Mouse (Mus musculus): ENCODE data around the gene Csrp1. TPM values are rescaled to one million over a fixed set of nuclear protein-coding genes. Genes with fewer than 3 reads are reported as not detected.

Csrp1 gene
- polyA plus RNA-seq, 1 experiment from 2014 or later: 119 TPM

- H3K4me3 ChIP-seq (ENCODE audit: low read depth, low read length): no peak overlapping the region
- H3K4me2 ChIP-seq (ENCODE audit: low read depth, low read length): no peak overlapping the region
- H3K27ac ChIP-seq (replicated peaks; ENCODE audit: low read depth, low read length): no peak overlapping the region
- H3K27me3 ChIP-seq (replicated peaks; ENCODE audit: control insufficient read depth, insufficient read depth, low read length): no peaks in the 10 kb centered on the region
- DNase-seq (ENCODE audit: low spot score): no peak
- H3K9ac ChIP-seq (ENCODE audit: low read depth, low read length): no peak overlapping the region
- no peaks in the 10 kb centered on the region for H3K9me3 ChIP-seq (ENCODE audit: control insufficient read depth, low read length)
- 46% methylated on average over 2 of the region's 2 CpGs for WGBS
- peaks cover 22% of the 10 kb centered on the region for H3K4me1 ChIP-seq (ENCODE audit: control insufficient read depth, insufficient read depth, low read length)
- no peak for ATAC-seq (ENCODE audit: low read depth)
- H3K36me3 ChIP-seq (ENCODE audit: control insufficient read depth, insufficient read depth, low read length): peaks cover 9% of the 10 kb centered on the region
These were observed 44.3 kb downstream of the Csrp1 start for GRCm38 (mm10) chr1:135764206-135764528.

DNA sequence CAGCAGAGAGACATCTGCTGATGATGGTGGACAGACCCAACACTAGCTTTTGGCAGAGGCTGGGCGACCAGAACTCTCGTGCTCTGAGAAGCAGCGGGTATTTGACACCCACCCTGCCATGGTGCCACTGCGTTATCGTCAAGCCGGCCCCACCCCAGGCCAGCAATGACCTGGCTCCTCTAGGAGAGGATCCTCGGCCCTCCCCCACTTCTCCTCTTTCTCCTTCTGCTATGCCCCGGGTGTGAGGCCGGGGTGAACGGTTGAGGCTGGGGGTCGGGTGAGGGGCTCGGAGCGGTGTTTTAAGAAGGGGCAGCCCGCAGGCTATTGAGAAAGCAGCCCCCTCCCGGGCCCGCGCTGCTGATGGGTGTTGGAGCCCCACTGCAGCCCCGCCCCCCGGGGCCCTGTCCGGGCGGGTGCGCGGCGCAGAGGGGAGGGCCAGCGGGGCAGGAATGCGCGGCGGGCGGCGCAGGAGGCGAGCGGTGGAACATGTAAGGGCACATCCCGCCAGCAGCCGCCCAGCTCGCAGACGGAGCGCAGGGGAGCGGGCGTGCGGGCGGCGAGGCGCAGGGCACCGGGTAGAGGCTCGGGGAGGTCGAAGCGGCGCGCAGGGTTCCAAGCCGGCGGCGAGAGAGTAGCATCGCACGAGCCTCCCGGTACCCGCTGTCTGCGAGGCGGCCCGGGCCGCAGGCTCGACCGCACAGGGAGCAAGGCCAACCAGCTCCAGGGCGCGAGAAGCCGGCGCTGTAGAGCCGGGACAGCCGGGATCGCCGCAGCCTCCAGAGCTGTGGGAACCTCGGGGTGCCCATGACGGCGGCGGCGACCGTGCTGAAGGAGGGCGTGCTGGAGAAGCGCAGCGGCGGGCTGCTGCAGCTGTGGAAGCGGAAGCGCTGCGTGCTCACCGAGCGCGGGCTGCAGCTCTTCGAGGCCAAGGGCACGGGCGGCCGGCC, 46.1 kb downstream of the Csrp1 start, which contains the start of gene Phlda3:
Gene Phlda3, plus strand, starts transcription at position 475 of the 947 bp plus-strand sequence.
- Histone ChIP-seq H3K4me1 (ENCODE audit: control insufficient read depth, insufficient read depth, low read length) (peaks cover 34% of the 10 kb centered on the region), H3K4me2 (ENCODE audit: low read depth, low read length) (peak within 1 kb of the TSS; percentile 73), H3K27me3 (replicated peaks; ENCODE audit: control insufficient read depth, insufficient read depth, low read length) (no peaks in the 10 kb centered on the region), H3K9ac (ENCODE audit: low read depth, low read length) (peak within 1 kb of the TSS; percentile 94), H3K36me3 (ENCODE audit: control insufficient read depth, insufficient read depth, low read length) (peaks cover 18% of the 10 kb centered on the region), H3K9me3 (ENCODE audit: control insufficient read depth, low read length) (no peaks in the 10 kb centered on the region), H3K4me3 (ENCODE audit: low read depth, low read length) (peak within 1 kb of the TSS; percentile 81), H3K27ac (replicated peaks; ENCODE audit: low read depth, low read length) (peak within 1 kb of the TSS; percentile 90)
- ATAC-seq (ENCODE audit: low read depth) (peak; percentile 93), DNase-seq (ENCODE audit: low spot score) (peak; percentile 90)
- WGBS: under 1% methylated on average over 28 of the region's 90 CpGs

- peak overlapping the region; percentile 90 for H3K27ac ChIP-seq (replicated peaks; ENCODE audit: low read depth, low read length)
- ATAC-seq (ENCODE audit: low read depth) (no peak), DNase-seq (ENCODE audit: low spot score) (no peak)
- peak overlapping the region; percentile 81 for H3K4me3 ChIP-seq (ENCODE audit: low read depth, low read length)
- no peaks in the 10 kb centered on the region for H3K9me3 ChIP-seq (ENCODE audit: control insufficient read depth, low read length)
- H3K36me3 ChIP-seq (ENCODE audit: control insufficient read depth, insufficient read depth, low read length): peaks cover 18% of the 10 kb centered on the region
- no peaks in the 10 kb centered on the region for H3K27me3 ChIP-seq (replicated peaks; ENCODE audit: control insufficient read depth, insufficient read depth, low read length)
- WGBS: 16% methylated on average over 27 of the region's 30 CpGs
- H3K4me1 ChIP-seq (ENCODE audit: control insufficient read depth, insufficient read depth, low read length): peaks cover 42% of the 10 kb centered on the region
- peak overlapping the region; percentile 94 for H3K9ac ChIP-seq (ENCODE audit: low read depth, low read length)
- H3K4me2 ChIP-seq (ENCODE audit: low read depth, low read length): peak overlapping the region; percentile 73
These were observed 46.9 kb downstream of the Csrp1 start for GRCm38 (mm10) chr1:135766592-135767306.

DNA sequence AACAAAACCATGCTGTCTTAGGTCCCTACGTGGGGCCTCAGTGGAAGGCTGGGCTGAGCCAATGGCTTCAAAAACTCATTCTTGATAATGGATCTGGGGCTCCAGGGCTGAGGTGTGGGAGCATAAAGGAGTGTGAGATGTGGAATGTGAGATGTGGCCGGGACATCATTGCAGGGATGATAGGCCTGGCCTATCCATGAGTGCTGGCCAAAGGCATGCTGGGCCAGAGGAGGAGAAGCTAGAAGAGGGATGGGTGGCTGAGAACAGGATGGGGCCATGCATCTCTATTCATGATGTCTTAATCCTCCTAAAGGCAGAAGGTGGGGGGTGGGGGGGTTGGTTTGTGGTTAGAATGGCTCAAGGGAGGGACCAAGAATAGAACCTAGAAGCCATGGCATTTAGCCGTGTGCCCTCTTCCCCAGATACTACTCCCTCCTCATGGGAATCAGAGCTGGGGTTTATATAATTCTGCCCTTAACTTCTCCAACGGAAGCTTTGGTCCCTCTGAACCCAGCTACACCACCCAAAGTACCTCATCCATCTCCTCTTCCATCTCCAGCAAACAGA, 47.5 kb downstream of the Csrp1 start:
- H3K27me3 ChIP-seq (replicated peaks; ENCODE audit: control insufficient read depth, insufficient read depth, low read length): no peaks in the 10 kb centered on the region
- ATAC-seq (ENCODE audit: low read depth): no peak
- peaks cover 42% of the 10 kb centered on the region for H3K4me1 ChIP-seq (ENCODE audit: control insufficient read depth, insufficient read depth, low read length)
- H3K27ac ChIP-seq (replicated peaks; ENCODE audit: low read depth, low read length): no peak overlapping the region
- WGBS: 59% methylated on average over 4 of the region's 4 CpGs
- H3K4me2 ChIP-seq (ENCODE audit: low read depth, low read length): peak overlapping the region; percentile 73
- peak overlapping the region; percentile 81 for H3K4me3 ChIP-seq (ENCODE audit: low read depth, low read length)
- no peaks in the 10 kb centered on the region for H3K9me3 ChIP-seq (ENCODE audit: control insufficient read depth, low read length)
- peak overlapping the region; percentile 94 for H3K9ac ChIP-seq (ENCODE audit: low read depth, low read length)
- H3K36me3 ChIP-seq (ENCODE audit: control insufficient read depth, insufficient read depth, low read length): peaks cover 18% of the 10 kb centered on the region
- no peak for DNase-seq (ENCODE audit: low spot score)

- Histone ChIP-seq H3K9ac (ENCODE audit: low read depth, low read length) (no peak overlapping the region), H3K27me3 (replicated peaks; ENCODE audit: control insufficient read depth, insufficient read depth, low read length) (no peaks in the 10 kb centered on the region), H3K36me3 (ENCODE audit: control insufficient read depth, insufficient read depth, low read length) (peaks cover 18% of the 10 kb centered on the region), H3K4me2 (ENCODE audit: low read depth, low read length) (peak overlapping the region; percentile 73), H3K4me1 (ENCODE audit: control insufficient read depth, insufficient read depth, low read length) (peaks cover 42% of the 10 kb centered on the region), H3K9me3 (ENCODE audit: control insufficient read depth, low read length) (no peaks in the 10 kb centered on the region), H3K27ac (replicated peaks; ENCODE audit: low read depth, low read length) (no peak overlapping the region), H3K4me3 (ENCODE audit: low read depth, low read length) (no peak overlapping the region)
- 88% methylated on average over 2 of the region's 2 CpGs for WGBS
- DNase-seq (ENCODE audit: low spot score) (no peak), ATAC-seq (ENCODE audit: low read depth) (no peak)
These were observed 48.5 kb downstream of the Csrp1 start for GRCm38 (mm10) chr1:135768400-135768799.

- no peaks in the 10 kb centered on the region for H3K9me3 ChIP-seq (ENCODE audit: control insufficient read depth, low read length)
- H3K4me2 ChIP-seq (ENCODE audit: low read depth, low read length): no peak overlapping the region
- no peaks in the 10 kb centered on the region for H3K27me3 ChIP-seq (replicated peaks; ENCODE audit: control insufficient read depth, insufficient read depth, low read length)
- WGBS: 58% methylated on average over 7 of the region's 7 CpGs
- H3K9ac ChIP-seq (ENCODE audit: low read depth, low read length): peak overlapping the region; percentile 7; the same call in 1 of the 2 replicates
- peaks cover 34% of the 10 kb centered on the region for H3K4me1 ChIP-seq (ENCODE audit: control insufficient read depth, insufficient read depth, low read length)
- no peak for ATAC-seq (ENCODE audit: low read depth)
- no peak for DNase-seq (ENCODE audit: low spot score)
- H3K36me3 ChIP-seq (ENCODE audit: control insufficient read depth, insufficient read depth, low read length): peaks cover 18% of the 10 kb centered on the region
- H3K4me3 ChIP-seq (ENCODE audit: low read depth, low read length): no peak overlapping the region
- H3K27ac ChIP-seq (replicated peaks; ENCODE audit: low read depth, low read length): peak overlapping the region; percentile 68
These were observed 50.4 kb downstream of the Csrp1 start for GRCm38 (mm10) chr1:135770237-135770636.

- DNase-seq (ENCODE audit: low spot score) (peak; percentile 82), ATAC-seq (ENCODE audit: low read depth) (peak; percentile 51)
- Histone ChIP-seq H3K9ac (ENCODE audit: low read depth, low read length) (no peak overlapping the region), H3K4me3 (ENCODE audit: low read depth, low read length) (no peak overlapping the region), H3K27me3 (replicated peaks; ENCODE audit: control insufficient read depth, insufficient read depth, low read length) (no peaks in the 10 kb centered on the region), H3K4me1 (ENCODE audit: control insufficient read depth, insufficient read depth, low read length) (peaks cover 28% of the 10 kb centered on the region), H3K27ac (replicated peaks; ENCODE audit: low read depth, low read length) (peak overlapping the region; percentile 68), H3K4me2 (ENCODE audit: low read depth, low read length) (peak overlapping the region; percentile 23), H3K36me3 (ENCODE audit: control insufficient read depth, insufficient read depth, low read length) (peaks cover 18% of the 10 kb centered on the region), H3K9me3 (ENCODE audit: control insufficient read depth, low read length) (no peaks in the 10 kb centered on the region)
- WGBS: 43% methylated on average over 12 of the region's 12 CpGs
These were observed 51.2 kb downstream of the Csrp1 start for GRCm38 (mm10) chr1:135770896-135771572.

DNA sequence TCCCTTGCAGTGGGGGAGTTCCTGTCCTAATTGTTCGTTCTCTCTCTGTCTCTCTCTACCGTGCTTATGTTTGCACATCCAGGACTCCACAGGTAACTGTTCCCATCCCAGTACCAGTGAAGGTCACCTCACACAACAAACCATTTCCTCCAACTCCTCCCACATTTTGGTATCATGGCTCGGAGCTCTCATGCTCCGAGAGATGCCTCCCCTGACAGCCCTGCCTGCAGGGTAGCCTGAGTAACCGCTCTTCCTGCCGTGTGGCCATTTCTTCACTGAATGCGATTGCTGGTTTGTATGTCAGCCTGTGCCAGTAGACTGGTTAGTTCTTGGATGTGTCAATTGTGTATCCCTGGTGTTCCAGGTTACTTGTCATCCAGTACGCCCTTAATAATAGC, 51.7 kb downstream of the Csrp1 start:
- ATAC-seq (ENCODE audit: low read depth) (no peak), DNase-seq (ENCODE audit: low spot score) (no peak)
- Histone ChIP-seq H3K4me2 (ENCODE audit: low read depth, low read length) (no peak overlapping the region), H3K9ac (ENCODE audit: low read depth, low read length) (no peak overlapping the region), H3K4me3 (ENCODE audit: low read depth, low read length) (no peak overlapping the region), H3K36me3 (ENCODE audit: control insufficient read depth, insufficient read depth, low read length) (peaks cover 18% of the 10 kb centered on the region), H3K27me3 (replicated peaks; ENCODE audit: control insufficient read depth, insufficient read depth, low read length) (no peaks in the 10 kb centered on the region), H3K9me3 (ENCODE audit: control insufficient read depth, low read length) (no peaks in the 10 kb centered on the region), H3K4me1 (ENCODE audit: control insufficient read depth, insufficient read depth, low read length) (peaks cover 28% of the 10 kb centered on the region), H3K27ac (replicated peaks; ENCODE audit: low read depth, low read length) (peak overlapping the region; percentile 68; the same call in 1 of the 2 replicates)
- WGBS: 63% methylated on average over 8 of the region's 8 CpGs
